Mouse (Mus musculus) ES-E14 (cell line): Measurements from ENCODE around the gene Prr5l. TPM values are rescaled to one million over a fixed set of nuclear protein-coding genes. Genes with fewer than 3 reads are reported as not detected.

ENCODE experiments used
- DNase-seq: peaks from one replicate; pipeline ENCODE4 v3.0.0-alpha.2; 2013; ENCODE audit warnings: low read depth, low spot score
- H3K27ac ChIP-seq: 2 replicates; pipeline ENCODE4 v1.5.1; 2012; ENCODE audit warnings: low read depth, mild to moderate bottlenecking, low read length, moderate library complexity, mixed read lengths; ENCODE audit not compliant: poor library complexity, insufficient read depth, severe bottlenecking
- H3K36me3 ChIP-seq: 2 replicates; pipeline ENCODE4 v1.6.1; 2012; ENCODE audit warnings: mild to moderate bottlenecking, low read length, moderate library complexity, mixed read lengths; ENCODE audit not compliant: control insufficient read depth, poor library complexity, insufficient read depth, severe bottlenecking
- H3K4me1 ChIP-seq, 2 experiments: fragments of 150-350 bp in 1 of 2; sonication (generic) in 1 of 2; 2 replicates each; pipeline ENCODE4 v1.6.1; 2012; ENCODE audit warnings: low read length in 2 of 2, mild to moderate bottlenecking in 1 of 2, mixed read lengths in 1 of 2; ENCODE audit not compliant: control insufficient read depth in 2 of 2, insufficient read depth in 2 of 2, poor library complexity in 1 of 2
- H3K4me3 ChIP-seq, 2 experiments: fragments of 150-350 bp in 1 of 2; sonication (generic) in 1 of 2; 2 replicates each; pipeline ENCODE4 v1.5.1; 2012; ENCODE audit warnings: low read length in 2 of 2, low read depth in 1 of 2, mild to moderate bottlenecking in 1 of 2, mixed read lengths in 1 of 2; ENCODE audit not compliant: insufficient read depth in 1 of 2, poor library complexity in 1 of 2, severe bottlenecking in 1 of 2
- H3K9ac ChIP-seq: 2 replicates; pipeline ENCODE4 v1.6.1; 2012; ENCODE audit warnings: low read depth, mild to moderate bottlenecking, low read length, mixed read lengths; ENCODE audit not compliant: poor library complexity, insufficient read depth, severe bottlenecking
- H3K9me3 ChIP-seq: fragments of 150-350 bp; sonication (generic); 2 replicates; pipeline ENCODE4 v1.6.1; 2012; ENCODE audit warnings: low read depth, mild to moderate bottlenecking, low read length; ENCODE audit not compliant: control insufficient read depth, insufficient read depth
- CHD2 ChIP-seq: IDR thresholded peaks from 2 replicates; pipeline ENCODE4 v1.6.1; 2014; ENCODE audit warnings: mild to moderate bottlenecking, low read depth, low read length, inconsistent platforms
- HCFC1 ChIP-seq: IDR thresholded peaks from 2 replicates; pipeline ENCODE4 v1.6.1; 2012; ENCODE audit warnings: low read length, inconsistent platforms, borderline replicate concordance; ENCODE audit not compliant: insufficient read depth
- MAFK ChIP-seq: IDR thresholded peaks from 2 replicates; pipeline ENCODE4 v1.6.1; 2014; ENCODE audit warnings: mild to moderate bottlenecking, low read depth, low read length, inconsistent platforms; ENCODE audit not compliant: insufficient read depth
- ZC3H11A ChIP-seq: IDR thresholded peaks from 2 replicates; pipeline ENCODE4 v1.6.1; 2012; ENCODE audit warnings: low read depth, mild to moderate bottlenecking, inconsistent platforms, low read length, borderline replicate concordance
- ZNF384 ChIP-seq: IDR thresholded peaks from 2 replicates; pipeline ENCODE4 v1.6.1; 2012; ENCODE audit warnings: low read depth, low read length, inconsistent platforms
- in situ Hi-C, 2 experiments: fragments of 600-800 bp; cut with MboI; formaldehyde crosslinking; loops; one replicate each; pipeline ENCODE4 v1.15.1; 2025; ENCODE audit warnings: low sequenced_read_pairs in 2 of 2, inconsistent platforms in 1 of 2; ENCODE audit not compliant: unreplicated experiment in 2 of 2
- total RNA-seq: library from RNA; depleted of rRNA; stranded (reverse); fragments of 300-350 nt; gene quantifications from 2 replicates; pipeline ENCODE4 v1.2.3, GENCODE M21; 2012

Prr5l gene
- total RNA-seq, 1 experiment, result 4.5 TPM

GRCm38 (mm10) chr2:101754428-101754827, 128.4 kb downstream of the Prr5l start:
- DNase-seq, result no peak
- H3K4me3 ChIP-seq, result no peak overlapping the region
- in situ Hi-C loops, result no loop called here

GRCm38 (mm10) chr2:101752979-101753378, 129.8 kb downstream of the Prr5l start:
- H3K9me3 ChIP-seq, result no peaks in the 10 kb centered on the region
- TF ChIP-seq HCFC1, result no peak
- no peak for TF ChIP-seq CHD2
- TF ChIP-seq ZC3H11A, result no peak
- TF ChIP-seq ZNF384, result no peak
- no peak for TF ChIP-seq MAFK
- no peak overlapping the region for H3K9ac ChIP-seq
- DNase-seq, result no peak
- H3K27ac ChIP-seq, result no peak overlapping the region
- H3K4me1 ChIP-seq, result peaks cover 9 to 21% of the 10 kb centered on the region in 2 experiments
- no peak overlapping the region for H3K4me3 ChIP-seq
- H3K36me3 ChIP-seq, result no peaks in the 10 kb centered on the region
- in situ Hi-C loops, result no loop called here

More at GRCm38 (mm10) chr2:101754428-101754827, 128.4 kb downstream of the Prr5l start:
- H3K9ac ChIP-seq, result no peak overlapping the region
- H3K9me3 ChIP-seq, result no peaks in the 10 kb centered on the region
- H3K27ac ChIP-seq, result no peak overlapping the region
- TF ChIP-seq MAFK (no peak), ZC3H11A (no peak), HCFC1 (no peak), CHD2 (no peak), ZNF384 (no peak)
- H3K36me3 ChIP-seq, result no peaks in the 10 kb centered on the region
- H3K4me1 ChIP-seq, result peaks cover 9 to 25% of the 10 kb centered on the region in 2 experiments

GRCm38 (mm10) chr2:101752402-101752801, 130.4 kb downstream of the Prr5l start:
- no peak overlapping the region for H3K27ac ChIP-seq
- no peak for DNase-seq
- in situ Hi-C loops, result no loop called here
- H3K4me1 ChIP-seq, result peaks cover 9 to 16% of the 10 kb centered on the region in 2 experiments
- no peak overlapping the region for H3K4me3 ChIP-seq
- TF ChIP-seq HCFC1, result no peak
- no peak for TF ChIP-seq ZC3H11A
- no peak for TF ChIP-seq CHD2
- TF ChIP-seq ZNF384, result no peak
- TF ChIP-seq MAFK, result no peak
- no peaks in the 10 kb centered on the region for H3K9me3 ChIP-seq
- H3K9ac ChIP-seq, result no peak overlapping the region
- H3K36me3 ChIP-seq, result no peaks in the 10 kb centered on the region

- in situ Hi-C loops, result no loop called here
- TF ChIP-seq HCFC1 (no peak), CHD2 (no peak), MAFK (no peak), ZC3H11A (no peak), ZNF384 (no peak)
- Histone ChIP-seq H3K4me1 (peaks cover 5 to 14% of the 10 kb centered on the region in 2 experiments), H3K27ac (no peak overlapping the region), H3K9me3 (no peaks in the 10 kb centered on the region), H3K9ac (no peak overlapping the region), H3K4me3 (no peak overlapping the region), H3K36me3 (no peaks in the 10 kb centered on the region)
- no peak for DNase-seq
Measured at GRCm38 (mm10) chr2:101751236-101751922, 131.4 kb downstream of the Prr5l start.
